Mouse (Mus musculus) heart, embryonic 10.5 days (tissue): ENCODE measurements around the gene Fam187a. TPM values are rescaled to one million over a fixed set of nuclear protein-coding genes. Genes with fewer than 3 reads are reported as not detected.

ENCODE experiments used
- DNase-seq: peaks from one replicate; pipeline ENCODE4 v3.0.0-alpha.2; 2017; ENCODE audit warnings: low spot score
- H3K27ac ChIP-seq: fragments of 300-500 bp; sonication (generic); 2 replicates; pipeline ENCODE4 v1.5.1; 2016; ENCODE audit warnings: mild to moderate bottlenecking
- H3K27me3 ChIP-seq: fragments of 300-500 bp; sonication (generic); 2 replicates; pipeline ENCODE4 v1.6.1; 2016; ENCODE audit warnings: mild to moderate bottlenecking; ENCODE audit not compliant: poor library complexity, insufficient read depth, severe bottlenecking
- H3K36me3 ChIP-seq: fragments of 300-500 bp; sonication (generic); 2 replicates; pipeline ENCODE4 v1.6.1; 2016; ENCODE audit warnings: mild to moderate bottlenecking, moderate library complexity
- H3K4me1 ChIP-seq: fragments of 300-500 bp; sonication (generic); 2 replicates; pipeline ENCODE4 v1.6.1; 2016; ENCODE audit warnings: mild to moderate bottlenecking
- H3K4me3 ChIP-seq: fragments of 300-500 bp; sonication (generic); 2 replicates; pipeline ENCODE4 v1.5.1; 2016; ENCODE audit warnings: mild to moderate bottlenecking, moderate library complexity
- H3K9me3 ChIP-seq: fragments of 300-500 bp; sonication (generic); 2 replicates; pipeline ENCODE4 v1.6.1; 2016; ENCODE audit warnings: mild to moderate bottlenecking, moderate library complexity
- WGBS: fragments of 180-500 bp; shearing (Covaris S2); methylation state at CpG from one replicate; pipeline ENCODE4 v1.1.7; 2016; 5-methylcytosine and 5-hydroxymethylcytosine counted together
- polyA plus RNA-seq: library from polyadenylated mRNA; unstranded; fragments of >200 nt; fragmentation: Nextera tagmentation; extraction: Ambion mirVana; gene quantifications from 2 replicates; pipeline ENCODE4 v1.2.1, GENCODE M21; 2016

Fam187a gene
- polyA plus RNA-seq, 1 experiment from 2014 or later: not detected

DNA sequence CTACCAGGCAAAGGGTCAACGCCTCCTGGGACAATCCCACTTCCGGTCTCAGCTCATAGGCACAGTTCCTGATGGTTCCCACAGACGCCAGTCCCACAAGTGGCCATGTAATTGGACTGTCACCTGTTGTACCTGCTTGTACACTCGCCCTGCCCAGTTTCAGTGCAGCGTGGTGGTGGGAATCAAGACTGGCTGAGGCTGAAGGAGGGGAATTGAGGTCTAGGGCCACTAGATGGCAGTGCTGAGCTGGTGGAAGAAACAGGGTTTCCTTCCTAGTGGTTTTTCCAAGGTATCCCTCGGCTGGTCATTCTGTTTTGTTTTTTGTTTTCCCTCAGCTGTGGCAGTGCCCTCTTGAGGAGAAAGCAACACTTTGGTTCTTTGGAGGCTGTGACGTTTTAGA, 15.8 kb downstream of the Fam187a start, which contains the start of gene Gfap:
Gene Gfap (minus strand): TSS at position 150 of the 400 bp plus-strand sequence.
- 13% methylated on average over 7 of the region's 7 CpGs for WGBS
- Histone ChIP-seq H3K27ac (no peak within 1 kb of the TSS), H3K4me1 (peaks cover 24% of the 10 kb centered on the region), H3K9me3 (no peaks in the 10 kb centered on the region), H3K4me3 (no peak within 1 kb of the TSS), H3K36me3 (peaks cover 11% of the 10 kb centered on the region), H3K27me3 (peaks cover 46% of the 10 kb centered on the region)
- peak; percentile 92 for DNase-seq

DNA sequence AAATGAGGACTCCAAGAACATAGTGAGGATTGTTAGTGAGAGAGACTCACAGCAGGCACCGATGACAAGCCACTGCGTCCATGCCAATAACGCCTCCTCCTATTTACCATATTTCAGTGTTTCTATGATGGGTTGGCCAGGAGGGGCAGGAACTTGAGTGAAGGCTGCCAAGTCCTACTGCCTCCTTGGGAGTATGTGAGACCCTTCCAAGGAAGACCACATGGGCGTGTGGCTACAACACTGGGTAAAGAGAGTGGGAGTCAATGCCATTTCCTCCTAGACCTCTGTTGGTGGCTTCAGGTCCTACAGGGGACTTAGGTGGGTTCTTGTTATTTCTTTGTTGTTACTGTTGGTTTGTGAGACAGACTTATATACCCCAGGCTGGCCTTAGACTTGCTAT, 16.2 kb downstream of the Fam187a start:
- Histone ChIP-seq H3K36me3 (peaks cover 15% of the 10 kb centered on the region), H3K9me3 (no peaks in the 10 kb centered on the region), H3K4me1 (peaks cover 21% of the 10 kb centered on the region), H3K27ac (no peak overlapping the region), H3K4me3 (no peak overlapping the region), H3K27me3 (peaks cover 42% of the 10 kb centered on the region)
- no peak for DNase-seq
- WGBS: 55% methylated on average over 4 of the region's 4 CpGs

- H3K36me3 ChIP-seq: peaks cover 24% of the 10 kb centered on the region
- H3K4me3 ChIP-seq: no peak overlapping the region
- no peaks in the 10 kb centered on the region for H3K9me3 ChIP-seq
- H3K27ac ChIP-seq: no peak overlapping the region
- H3K27me3 ChIP-seq: peaks cover 33% of the 10 kb centered on the region
- peaks cover 12% of the 10 kb centered on the region for H3K4me1 ChIP-seq
- 81% methylated on average over 5 of the region's 5 CpGs for WGBS
- no peak for DNase-seq
Observed at GRCm38 (mm10) chr11:102902107-102902506, 17.1 kb downstream of the Fam187a start.

- peaks cover 39% of the 10 kb centered on the region for H3K36me3 ChIP-seq
- H3K4me1 ChIP-seq: no peaks in the 10 kb centered on the region
- no peak for DNase-seq
- WGBS: 74% methylated on average over 7 of the region's 7 CpGs
- H3K9me3 ChIP-seq: no peaks in the 10 kb centered on the region
- H3K27ac ChIP-seq: no peak overlapping the region
- no peak overlapping the region for H3K4me3 ChIP-seq
- peaks cover 18% of the 10 kb centered on the region for H3K27me3 ChIP-seq
Observed at GRCm38 (mm10) chr11:102903654-102904053, 18.7 kb downstream of the Fam187a start.

- H3K4me1 ChIP-seq: no peaks in the 10 kb centered on the region
- no peak overlapping the region for H3K27ac ChIP-seq
- H3K4me3 ChIP-seq: no peak overlapping the region
- H3K36me3 ChIP-seq: peaks cover 98% of the 10 kb centered on the region
- H3K9me3 ChIP-seq: no peaks in the 10 kb centered on the region
- DNase-seq: peak; percentile 68
- WGBS: 86% methylated on average over 7 of the region's 7 CpGs
- no peaks in the 10 kb centered on the region for H3K27me3 ChIP-seq
Observed at GRCm38 (mm10) chr11:102911376-102911775, 26.4 kb downstream of the Fam187a start.

- no peak overlapping the region for H3K4me3 ChIP-seq
- DNase-seq: peak; percentile 68
- H3K27ac ChIP-seq: no peak overlapping the region
- no peaks in the 10 kb centered on the region for H3K27me3 ChIP-seq
- no peaks in the 10 kb centered on the region for H3K4me1 ChIP-seq
- H3K36me3 ChIP-seq: peaks cover 62% of the 10 kb centered on the region
- H3K9me3 ChIP-seq: no peaks in the 10 kb centered on the region
- WGBS: 90% methylated on average over 9 of the region's 9 CpGs
Observed at GRCm38 (mm10) chr11:102915380-102915779, 30.4 kb downstream of the Fam187a start.

DNA sequence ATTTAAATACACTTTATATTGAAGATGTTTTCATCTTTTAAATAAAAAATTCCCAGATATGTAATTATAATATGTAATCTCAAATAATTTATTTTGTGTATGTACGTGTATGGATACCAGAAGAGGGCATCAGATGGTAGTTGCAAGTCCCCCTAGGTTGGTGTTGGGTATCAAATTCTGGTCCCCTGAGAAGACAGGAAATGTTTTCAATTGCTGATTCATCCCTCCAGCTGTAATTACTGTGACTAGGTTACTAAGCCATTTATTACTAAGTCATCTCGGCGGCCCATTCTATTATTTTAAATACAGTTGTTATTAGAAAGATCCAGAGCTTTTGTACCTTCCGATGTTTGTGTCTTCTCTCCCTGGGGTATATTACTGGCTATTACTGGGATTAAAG, 33.1 kb downstream of the Fam187a start:
- Histone ChIP-seq H3K9me3 (no peaks in the 10 kb centered on the region), H3K27ac (no peak overlapping the region), H3K36me3 (peaks cover 54% of the 10 kb centered on the region), H3K27me3 (no peaks in the 10 kb centered on the region), H3K4me3 (no peak overlapping the region), H3K4me1 (peaks cover 8% of the 10 kb centered on the region)
- WGBS: 94% methylated on average over 4 of the region's 4 CpGs
- DNase-seq: no peak

DNA sequence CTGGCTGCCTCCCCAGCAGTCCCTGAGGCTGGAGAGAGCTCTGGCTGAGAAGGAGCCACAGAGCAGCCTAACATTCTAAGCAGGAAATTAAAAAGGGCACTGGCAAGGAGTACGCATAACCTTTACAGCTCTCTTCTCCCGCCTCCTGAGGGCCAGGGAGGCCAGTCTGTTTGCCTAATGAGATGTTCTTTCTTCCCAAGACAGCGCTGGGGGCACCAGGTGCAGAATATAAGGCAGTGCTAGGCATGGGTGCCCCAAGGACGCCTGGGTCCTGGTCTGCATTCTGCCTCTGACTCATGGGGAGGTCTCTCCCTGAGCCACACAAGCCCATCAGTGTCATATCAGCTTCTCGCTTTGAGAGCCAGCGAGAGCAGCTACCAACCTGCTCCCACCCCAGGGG, 36.5 kb downstream of the Fam187a start:
- Histone ChIP-seq H3K9me3 (no peaks in the 10 kb centered on the region), H3K27ac (no peak overlapping the region), H3K27me3 (no peaks in the 10 kb centered on the region), H3K4me3 (no peak overlapping the region), H3K4me1 (peaks cover 18% of the 10 kb centered on the region), H3K36me3 (peaks cover 20% of the 10 kb centered on the region)
- DNase-seq: peak; percentile 53
- WGBS: 81% methylated on average over 6 of the region's 6 CpGs

DNA sequence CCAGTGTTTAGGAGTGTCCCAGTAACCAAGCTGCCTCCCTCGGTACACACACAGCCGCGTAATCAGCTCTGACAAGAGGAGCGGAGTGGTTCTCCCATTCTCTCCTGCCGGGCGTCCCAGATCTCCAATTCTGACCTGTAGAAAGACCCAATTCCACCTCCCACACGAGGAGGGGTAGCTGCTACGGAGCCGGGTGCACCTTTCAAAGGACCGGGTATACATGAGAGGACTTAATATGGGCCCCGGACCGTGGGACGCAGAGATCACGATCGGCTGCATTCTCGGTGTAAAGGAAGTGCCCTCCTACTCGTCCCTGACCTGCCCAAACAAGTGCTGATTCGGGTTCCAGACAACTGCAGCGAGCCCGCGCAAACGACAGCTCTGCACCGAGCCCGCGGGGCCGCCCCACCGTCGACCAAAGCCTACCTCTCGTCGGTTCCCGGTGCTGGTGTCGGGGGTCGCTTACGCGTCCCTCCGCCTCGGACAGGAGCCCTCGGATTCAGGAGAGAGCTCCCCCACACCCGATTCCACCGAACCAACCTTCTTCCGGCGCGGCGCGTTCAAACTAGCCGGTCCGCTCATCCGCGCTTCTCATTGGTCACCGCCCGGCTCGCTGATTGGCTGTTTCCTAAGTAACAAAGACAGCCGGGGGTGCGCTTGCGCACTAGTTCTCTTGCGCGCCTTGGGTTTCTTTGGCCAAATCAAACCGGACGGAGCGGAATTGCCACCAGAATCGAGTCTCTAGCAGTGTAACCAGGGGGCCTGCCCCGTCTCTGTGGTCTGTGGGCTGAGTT, 39.8 kb downstream of the Fam187a start, which contains the start of gene Kif18b:
Gene Kif18b (minus strand): TSS at position 568 of the 794 bp plus-strand sequence.
- peak within 1 kb of the TSS; percentile 87 for H3K4me3 ChIP-seq

DNA sequence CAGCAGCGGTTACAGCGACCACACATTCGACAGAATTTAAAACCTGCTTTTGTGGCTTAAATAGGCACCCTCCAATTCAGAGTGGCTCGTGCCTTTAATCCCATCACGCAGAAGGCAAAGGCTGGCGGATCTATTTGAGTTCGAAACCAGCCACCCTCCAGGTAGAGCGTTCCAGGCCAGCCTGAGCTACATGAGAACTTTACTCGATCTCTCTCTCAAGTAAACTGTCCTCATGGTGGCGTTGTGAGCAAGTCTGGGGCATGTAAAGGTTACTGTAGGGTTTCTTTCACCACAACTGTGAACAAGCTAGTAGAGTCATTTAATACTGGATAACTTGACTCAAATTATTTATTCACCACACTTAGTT, 40.4 kb downstream of the Fam187a start:
- DNase-seq: no peak
- Histone ChIP-seq H3K27me3 (no peaks in the 10 kb centered on the region), H3K4me3 (peak overlapping the region; percentile 87), H3K4me1 (peaks cover 18% of the 10 kb centered on the region), H3K36me3 (peaks cover 18% of the 10 kb centered on the region), H3K9me3 (no peaks in the 10 kb centered on the region), H3K27ac (peak overlapping the region; percentile 93)
- 2% methylated on average over 10 of the region's 10 CpGs for WGBS

More for the DNA sequence above, 39.8 kb downstream of the Fam187a start, which contains the start of gene Kif18b:
- H3K4me1 ChIP-seq: peaks cover 18% of the 10 kb centered on the region
- H3K27ac ChIP-seq: peak within 1 kb of the TSS; percentile 93
- under 1% methylated on average over 62 of the region's 62 CpGs for WGBS
- H3K27me3 ChIP-seq: no peaks in the 10 kb centered on the region
- H3K36me3 ChIP-seq: peaks cover 19% of the 10 kb centered on the region
- H3K9me3 ChIP-seq: no peaks in the 10 kb centered on the region
- peak; percentile 99 for DNase-seq

DNA sequence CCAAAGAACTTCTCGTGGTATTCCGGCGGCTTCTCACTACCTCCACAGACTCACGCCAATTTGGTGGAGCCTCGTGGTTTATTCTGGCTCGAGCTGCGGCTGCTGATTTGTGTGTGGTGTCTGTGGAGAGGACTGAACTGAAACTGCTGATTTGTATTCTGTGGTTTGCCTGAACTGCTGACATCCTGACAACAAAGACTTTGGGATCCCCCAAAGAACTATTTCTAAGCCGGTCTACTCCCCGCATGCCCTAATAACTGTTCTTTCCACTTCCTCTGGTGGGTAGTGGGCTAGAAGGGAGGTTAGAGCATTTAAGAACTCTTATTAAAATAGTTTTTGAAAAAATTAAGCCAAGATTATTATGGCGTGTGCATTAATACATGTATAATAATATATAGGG, 45.7 kb downstream of the Fam187a start:
- 87% methylated on average over 10 of the region's 10 CpGs for WGBS
- Histone ChIP-seq H3K27me3 (peaks cover 29% of the 10 kb centered on the region), H3K36me3 (no peaks in the 10 kb centered on the region), H3K27ac (no peak overlapping the region), H3K9me3 (no peaks in the 10 kb centered on the region), H3K4me1 (0 out of 2 replicates have a peak, but pooled peaks cover under 1% of the 10 kb centered on the region), H3K4me3 (no peak overlapping the region)
- DNase-seq: no peak

DNA sequence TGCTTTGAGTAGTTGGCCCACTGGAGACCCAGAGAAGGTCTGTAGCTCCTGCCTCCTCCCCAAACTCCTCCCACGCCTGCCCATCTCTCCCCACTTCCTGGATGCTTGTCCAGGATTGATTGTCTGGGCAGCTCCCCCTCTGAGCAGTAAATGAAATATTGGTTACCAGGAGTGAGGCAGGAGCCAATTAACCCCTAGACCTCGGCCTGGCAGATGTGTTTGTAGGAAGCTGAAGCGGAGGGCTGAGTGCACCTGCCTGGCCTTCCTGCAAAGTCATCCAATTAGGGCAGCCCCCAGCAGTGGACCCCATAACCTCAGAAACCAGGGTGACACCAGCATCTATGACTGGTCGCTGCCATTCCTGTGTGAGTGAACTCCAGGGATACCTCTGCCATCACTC, 51.3 kb downstream of the Fam187a start:
- Histone ChIP-seq H3K4me1 (peaks cover 30% of the 10 kb centered on the region), H3K9me3 (no peaks in the 10 kb centered on the region), H3K4me3 (no peak overlapping the region), H3K27me3 (peaks cover 78% of the 10 kb centered on the region), H3K27ac (no peak overlapping the region), H3K36me3 (no peaks in the 10 kb centered on the region)
- WGBS: 50% methylated on average over 4 of the region's 4 CpGs
- DNase-seq: no peak
